Mouse (Mus musculus) activated CD4-positive, CD25-positive, alpha-beta regulatory T cell (primary cell): ENCODE data around the gene Slc25a48. TPM values are rescaled to one million over a fixed set of nuclear protein-coding genes. Genes with fewer than 3 reads are reported as not detected.

Experiments
- polyA plus RNA-seq, 2 experiments: library from polyadenylated mRNA; unstranded; fragments of 100-300 nt; shearing (Covaris generic); gene quantifications; one replicate each; pipeline ENCODE4 v1.2.1; 2017

Gene Slc25a48
- not detected for polyA plus RNA-seq

DNA sequence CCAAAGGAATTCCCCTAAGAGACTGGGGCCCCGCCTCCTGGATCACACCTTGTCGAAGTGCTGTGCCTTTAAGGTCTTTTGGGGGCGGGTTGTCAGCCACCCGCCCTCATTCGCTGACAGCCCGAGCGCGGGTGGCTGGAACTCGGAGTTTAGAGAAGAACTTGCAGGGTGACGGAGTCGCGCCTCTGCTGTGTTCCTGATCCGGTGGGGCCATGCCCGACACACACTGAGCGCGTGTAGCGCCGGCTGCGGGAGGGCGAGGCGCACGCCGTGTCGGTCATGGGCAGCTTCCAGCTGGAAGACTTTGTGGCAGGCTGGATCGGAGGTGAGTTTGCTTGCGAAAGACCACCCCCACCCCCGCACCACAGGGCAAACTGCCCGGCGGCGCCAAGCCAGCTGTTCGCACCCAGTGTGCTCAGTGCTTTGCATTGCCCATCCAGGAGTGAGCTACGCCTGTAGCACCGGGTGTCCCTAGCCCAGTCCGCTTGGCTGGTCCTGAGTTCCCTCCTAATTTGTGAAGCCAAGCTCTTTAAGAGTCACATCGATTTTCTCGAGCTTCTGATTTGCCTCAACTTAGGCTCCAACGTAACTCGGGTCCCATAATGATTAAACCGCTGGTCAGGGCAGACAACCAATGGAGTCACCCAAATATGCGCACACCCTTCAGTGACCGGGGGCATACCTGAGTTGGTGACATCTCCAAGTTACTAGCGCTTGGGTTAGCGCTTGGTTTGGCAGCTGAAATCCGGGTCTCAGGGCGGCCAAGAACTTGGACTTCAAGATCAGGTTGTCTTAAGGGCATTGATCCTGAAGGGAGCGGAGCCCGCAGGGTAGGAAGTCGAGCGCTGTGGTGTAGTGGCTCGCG is at the start of gene Slc25a48:
Slc25a48 (plus strand) TSS at position 145 of the 865 bp plus-strand sequence.

GRCm38 (mm10) chr13:56426365-56426764 is 11.8 kb upstream of the Slc25a48 start, which contains the start of gene Gm3045:
Gm3045 (plus strand) TSS chr13:56426594.

GRCm38 (mm10) chr13:56482146-56482545 is 44.0 kb downstream of the Slc25a48 start, which contains the start of gene Il9:
Il9 (minus strand) TSS chr13:56482246.

DNA sequence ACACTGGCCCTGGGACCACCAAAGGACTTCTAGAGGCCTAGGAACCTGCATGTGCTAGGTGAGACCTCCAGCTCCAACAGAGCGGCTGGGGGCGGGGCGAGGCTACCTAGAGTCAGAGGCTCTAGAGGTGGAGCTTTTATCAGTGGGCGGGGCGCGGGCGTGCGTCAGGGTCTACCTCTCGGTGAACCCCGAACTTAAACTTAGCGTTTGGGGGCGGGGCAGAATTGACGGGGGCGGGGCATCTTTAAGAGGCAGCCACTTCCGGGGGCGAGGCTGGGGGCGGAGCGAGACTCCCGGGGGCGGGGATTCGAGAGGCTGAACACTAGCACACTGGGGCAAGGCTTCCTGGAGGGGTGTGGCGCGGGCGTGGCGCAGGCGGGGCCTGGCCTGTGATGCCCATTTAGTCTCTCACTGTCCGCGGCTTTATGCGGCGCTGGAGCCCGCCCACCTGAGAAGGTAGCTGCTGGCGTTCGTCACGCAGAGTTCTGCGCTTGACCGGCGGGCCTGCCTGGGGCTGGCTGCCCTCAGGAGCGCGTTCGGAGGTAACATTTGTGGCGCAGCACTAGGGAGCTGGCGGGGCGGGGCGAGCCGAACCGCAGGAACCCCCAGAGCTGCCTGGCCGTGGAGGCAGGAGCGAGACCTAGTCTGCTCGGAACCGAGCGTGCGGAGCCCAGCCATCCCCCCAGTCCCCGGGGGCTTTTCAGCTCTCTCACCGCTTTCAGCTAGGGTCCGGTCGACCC is 84.1 kb downstream of the Slc25a48 start, which contains the start of gene Fbxl21:
Fbxl21 (plus strand) TSS at position 392 of the 740 bp plus-strand sequence.

Other genes with a start within 250 kb of the Slc25a48 start
- not detected for gene Neurog1, start 186.2 kb upstream of the Slc25a48 start, polyA plus RNA-seq
- gene Cxcl14, start 141.8 kb upstream of the Slc25a48 start, polyA plus RNA-seq = not detected
- not detected for gene Gm3045, start 11.8 kb upstream of the Slc25a48 start, polyA plus RNA-seq
- gene Il9, start 43.9 kb downstream of the Slc25a48 start, polyA plus RNA-seq = not detected
- 1 to 10 TPM in 1 of 2 experiments, under 1 TPM in 1; 0.70 to 1.1 TPM for gene Fbxl21, start 84.1 kb downstream of the Slc25a48 start, polyA plus RNA-seq
- not detected for gene Lect2, start 110.1 kb downstream of the Slc25a48 start, polyA plus RNA-seq
- 1 to 10 TPM; 1.1 to 7.5 TPM for gene Tgfbi, start 171.2 kb downstream of the Slc25a48 start, polyA plus RNA-seq